Mouse (Mus musculus) C2C12 (cell line): ENCODE measurements at regions not wholly inside any gene's neighbourhood (a gene's known extent, or its start where the extent isn't known, plus 50 kb on each side); places are given as distances from the start of the nearest gene placed in this dataset.
"Not testable (repeated sequence)": the region's sequence is repeated elsewhere in the genome, so short reads cannot be mapped to it uniquely, and the experiment has no call there.

Experiments
- H3K27me3 ChIP-seq: one replicate; pipeline ENCODE4 v1.6.1; 2011; ENCODE audit not compliant: control insufficient read depth, insufficient read depth, insufficient read length
- H3K36me3 ChIP-seq: one replicate; pipeline ENCODE4 v1.6.1; 2011; ENCODE audit not compliant: control insufficient read depth, insufficient read depth
- H3K4me3 ChIP-seq: one replicate; pipeline ENCODE4 v1.5.1; 2011; ENCODE audit warnings: mild to moderate bottlenecking, control low read depth; ENCODE audit not compliant: poor library complexity, insufficient read depth, severe bottlenecking
- H3K79me2 ChIP-seq: one replicate; pipeline ENCODE4 v1.6.1; 2011; ENCODE audit not compliant: control insufficient read depth, insufficient read depth
- H3K79me3 ChIP-seq: one replicate; pipeline ENCODE4 v1.6.1; 2011; ENCODE audit warnings: low read depth, control low read depth
- H3ac ChIP-seq: one replicate; pipeline ENCODE3; 2011; ENCODE audit warnings: low read depth; ENCODE audit not compliant: control insufficient read depth, insufficient read length
- CEBPB ChIP-seq: IDR thresholded peaks from one replicate; pipeline ENCODE4 v1.6.1; 2011; ENCODE audit warnings: low read depth, mild to moderate bottlenecking, control low read depth, moderate library complexity
- CTCF ChIP-seq: IDR thresholded peaks from one replicate; pipeline ENCODE4 v1.5.1; 2011; ENCODE audit not compliant: control insufficient read depth, insufficient read depth, insufficient read length
- MAX ChIP-seq: IDR thresholded peaks from one replicate; pipeline ENCODE4 v1.6.1; 2011; ENCODE audit warnings: mild to moderate bottlenecking, control low read depth
- MYOD1 ChIP-seq: IDR thresholded peaks from one replicate; pipeline ENCODE4 v1.6.1; 2011; ENCODE audit warnings: low read depth; ENCODE audit not compliant: control insufficient read depth, insufficient read length
- USF1 ChIP-seq: IDR thresholded peaks from one replicate; pipeline ENCODE4 v1.6.1; 2011; ENCODE audit warnings: low read depth, mild to moderate bottlenecking, control low read depth, moderate library complexity

GRCm38 (mm10) chr13:13888847-13889246, 65.4 kb upstream of the B3galnt2 start:
- not testable (repeated sequence) for H3K4me3 ChIP-seq, H3K79me2 ChIP-seq, H3K79me3 ChIP-seq, H3K27me3 ChIP-seq, H3ac ChIP-seq, H3K36me3 ChIP-seq

GRCm38 (mm10) chr13:13889297-13890120, 64.8 kb upstream of the B3galnt2 start:
- Histone ChIP-seq H3K79me2 (no peaks in the 10 kb centered on the region), H3ac (no peak overlapping the region), H3K27me3 (no peaks in the 10 kb centered on the region), H3K4me3 (no peak overlapping the region), H3K36me3 (no peaks in the 10 kb centered on the region), H3K79me3 (no peaks in the 10 kb centered on the region)
- peak; percentile 24 for TF ChIP-seq MAX
- TF ChIP-seq CEBPB: no peak
- TF ChIP-seq USF1: no peak
- peak; percentile 68 for TF ChIP-seq CTCF
- peak; percentile 15 for TF ChIP-seq MYOD1

- H3K4me3 ChIP-seq, H3K79me3 ChIP-seq, H3K27me3 ChIP-seq, H3K79me2 ChIP-seq, H3K36me3 ChIP-seq, H3ac ChIP-seq: not testable (repeated sequence)
Measured at GRCm38 (mm10) chr13:13902186-13902585, 52.1 kb upstream of the B3galnt2 start.
